Mouse (Mus musculus) cerebellum, adult 9-10 months (tissue): ENCODE data around the gene Olfr314.
"Not testable (repeated sequence)": the region's sequence is repeated elsewhere in the genome, so short reads cannot be mapped to it uniquely, and the experiment has no call there.

Experiments used
- DNase-seq: peaks from one replicate; pipeline ENCODE4 v3.0.0; 2022

Olfr314 gene

DNA sequence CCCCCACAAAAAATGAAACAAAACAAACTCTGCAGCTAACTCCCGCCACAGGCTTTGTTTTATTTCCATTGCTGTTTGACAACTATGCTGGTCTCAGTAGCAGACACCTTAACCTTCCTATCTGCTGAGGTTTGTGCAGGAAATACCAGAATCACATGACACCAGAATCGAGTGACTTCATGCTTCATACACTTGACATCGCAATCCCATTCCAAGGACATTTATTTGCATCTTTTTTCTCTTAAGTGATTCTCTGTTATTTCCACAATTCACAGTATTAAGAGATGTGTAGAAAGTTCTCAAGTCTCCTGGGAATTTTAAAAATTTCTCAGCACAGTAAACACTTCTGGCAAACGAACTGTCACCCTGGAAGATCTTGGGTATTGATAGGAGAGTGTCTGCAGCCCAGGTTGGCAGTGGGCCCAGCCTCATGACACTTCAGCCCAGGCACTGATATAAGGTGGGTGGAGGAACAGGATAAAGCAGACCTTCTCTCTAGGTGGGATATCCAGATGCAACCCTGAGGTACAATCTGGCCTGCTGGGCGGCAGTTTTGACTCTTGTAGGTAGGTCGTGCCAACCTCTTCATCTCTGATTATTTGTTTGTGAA, at the start of gene Olfr314:
TSS of gene Olfr314 (plus strand) at position 473 of the 610 bp plus-strand sequence.
- DNase-seq, result no peak

DNA sequence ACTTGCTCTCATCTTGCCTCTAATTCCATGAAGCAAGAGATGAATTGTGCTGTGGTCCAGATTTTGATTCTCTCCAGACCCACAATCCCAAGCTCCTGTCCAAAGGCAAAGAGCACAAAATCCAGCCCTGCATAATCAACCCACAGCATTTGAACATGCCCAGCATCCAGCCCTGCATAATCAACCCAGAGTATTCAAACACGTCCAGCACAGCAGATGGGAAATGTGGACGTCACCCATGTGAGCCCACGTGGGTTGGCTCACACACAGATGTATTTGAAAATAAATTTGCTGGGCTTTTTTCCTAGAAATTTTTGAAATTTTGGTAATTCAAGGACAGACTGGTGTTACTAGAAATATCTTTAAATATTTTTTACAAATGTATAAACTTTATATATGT, 49.4 kb upstream of the Olfr314 start:
- no peak for DNase-seq

DNA sequence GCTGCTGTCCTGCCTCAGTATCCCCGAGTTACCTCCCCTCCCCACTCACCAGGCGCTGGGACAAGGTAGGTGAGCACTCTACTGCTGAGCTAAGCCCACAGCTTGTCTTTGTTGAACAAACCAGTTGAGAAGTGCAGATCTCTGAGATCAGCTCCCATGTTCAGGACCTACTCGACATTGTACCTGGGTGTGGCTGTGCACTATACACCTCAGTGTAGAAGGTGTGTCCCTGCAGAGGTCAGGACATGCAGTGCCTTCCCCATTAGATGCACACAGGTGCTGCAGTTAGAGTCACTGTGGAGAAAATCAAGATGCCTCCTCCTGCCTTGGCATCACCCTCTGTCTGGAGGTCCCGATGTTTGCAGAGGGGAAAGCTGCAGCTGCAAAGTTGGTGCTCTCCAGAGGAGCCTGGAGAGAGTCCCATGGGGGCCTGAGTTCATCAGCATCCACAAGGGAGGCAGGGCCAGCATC, 43.9 kb upstream of the Olfr314 start, which contains the start of gene Olfr317:
TSS of gene Olfr317 (minus strand) at position 421 of the 471 bp plus-strand sequence.
- no peak for DNase-seq

DNA sequence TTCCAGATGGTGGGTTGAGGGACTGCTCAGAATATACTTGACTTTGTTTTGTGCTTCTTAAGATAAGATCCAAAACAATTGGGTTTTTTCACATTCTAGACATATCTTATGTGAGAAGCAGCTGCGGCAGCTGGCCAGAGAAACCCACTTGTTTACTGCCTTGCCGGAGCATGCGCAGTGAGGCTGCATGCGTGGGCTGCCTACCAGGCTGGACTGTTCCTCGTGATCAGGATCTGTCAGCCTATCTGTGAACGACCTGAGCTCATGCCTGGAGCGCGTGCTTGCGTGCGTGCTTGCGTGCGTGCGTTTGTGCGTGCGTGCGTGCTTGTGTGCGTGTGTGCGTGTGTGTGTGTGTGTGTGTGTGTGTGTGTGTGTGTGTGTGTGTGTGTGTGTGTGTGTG, 31.7 kb upstream of the Olfr314 start:
- not testable (repeated sequence) for DNase-seq

DNA sequence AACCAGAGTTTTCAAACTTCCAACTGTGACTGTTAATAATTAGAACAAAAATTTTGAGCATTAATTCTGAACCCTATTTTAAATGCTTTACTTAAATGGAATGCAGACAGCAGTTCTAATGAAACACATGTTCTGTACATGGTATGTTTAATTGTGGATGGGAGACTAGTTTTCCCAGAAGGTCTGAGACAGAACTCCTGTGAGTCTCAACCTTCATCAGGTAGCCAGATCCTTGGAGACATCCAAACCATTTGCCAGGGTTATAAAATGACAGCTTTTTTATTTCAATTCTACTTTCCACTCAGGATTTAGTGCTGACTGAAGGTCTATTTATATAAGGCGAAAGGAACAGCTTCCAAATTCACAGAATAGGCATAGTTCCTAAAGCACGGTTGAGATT, 30.3 kb upstream of the Olfr314 start, which contains the start of gene Olfr316:
TSS of gene Olfr316 (plus strand) at position 301 of the 400 bp plus-strand sequence.
- DNase-seq, result no peak

DNA sequence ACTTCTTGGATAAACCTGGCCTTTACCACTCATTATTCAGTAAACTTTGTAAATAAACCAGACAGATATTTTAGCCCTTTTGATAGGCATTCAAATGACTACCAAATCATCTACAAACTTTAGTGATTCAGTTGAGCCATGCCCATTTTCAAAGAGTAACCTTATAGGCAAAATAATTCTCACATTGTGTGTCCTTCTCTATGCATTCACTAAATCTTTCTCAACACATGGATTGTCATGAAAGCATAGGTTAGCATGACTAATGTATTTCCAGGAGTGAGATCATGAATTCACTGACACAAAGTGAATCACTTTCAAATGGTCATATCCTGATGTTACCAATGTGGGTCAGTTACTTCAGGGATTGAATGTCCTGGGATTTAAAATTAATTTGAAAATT, 9.9 kb upstream of the Olfr314 start, which contains the start of gene Olfr315:
TSS of gene Olfr315 (plus strand) at position 301 of the 400 bp plus-strand sequence.
- no peak for DNase-seq

DNA sequence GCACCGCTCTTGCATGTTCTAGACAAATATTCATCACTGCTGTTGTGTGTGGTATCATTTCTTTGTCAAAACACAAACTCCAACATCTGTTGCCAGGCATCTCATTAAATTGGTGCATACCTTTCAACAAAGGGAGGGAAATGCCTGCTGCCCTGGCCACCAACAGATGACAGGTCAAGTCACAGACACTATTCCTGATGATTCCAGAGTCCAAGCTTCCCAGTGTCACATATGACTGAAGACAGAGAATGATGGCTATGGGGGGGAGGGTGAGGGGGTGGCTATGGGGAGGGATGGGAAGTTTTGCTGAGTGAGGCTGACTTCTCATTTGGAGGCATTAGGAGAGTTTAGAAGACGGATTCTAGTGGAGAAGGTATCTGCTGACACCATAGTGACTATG, 1.4 kb downstream of the Olfr314 start:
- DNase-seq, result no peak

DNA sequence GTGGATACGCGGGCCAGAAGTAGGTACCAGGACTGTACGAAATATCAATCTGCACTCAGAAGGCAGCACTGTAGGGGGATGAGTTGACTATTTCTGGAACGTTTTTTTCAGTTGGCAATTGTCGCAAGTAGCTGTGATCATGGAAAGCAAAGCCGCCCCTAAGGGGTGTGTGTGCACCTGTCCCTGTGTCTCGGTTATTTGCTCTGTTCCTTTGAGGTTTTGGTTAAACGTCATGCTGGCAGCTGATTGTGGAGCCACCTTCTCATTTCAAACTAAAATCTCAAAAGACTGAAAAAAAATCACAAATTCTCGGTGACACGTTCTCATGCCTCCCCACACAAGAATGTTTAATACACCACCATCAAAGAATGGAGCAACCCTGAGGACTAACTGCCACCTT, 4.9 kb downstream of the Olfr314 start:
- no peak for DNase-seq

DNA sequence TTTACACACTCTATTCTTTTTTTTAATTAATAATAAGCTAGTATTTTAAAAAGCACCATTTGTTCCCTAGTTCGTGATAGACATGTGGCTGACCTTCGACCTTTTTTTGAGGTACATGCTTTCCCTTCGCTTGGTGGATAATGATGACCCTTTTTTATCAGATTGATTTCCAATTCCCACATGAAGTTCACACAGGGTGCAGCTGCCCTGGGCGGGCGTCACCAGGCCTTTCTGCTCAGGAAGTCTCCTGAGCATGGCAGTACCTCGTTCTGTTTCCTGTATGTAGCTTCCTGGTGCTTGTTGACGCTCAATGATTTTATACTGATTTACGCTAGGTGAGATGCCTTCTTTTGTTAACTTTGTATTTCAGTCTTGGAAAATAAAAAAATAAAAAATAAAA, 5.6 kb downstream of the Olfr314 start:
- DNase-seq, result no peak

DNA sequence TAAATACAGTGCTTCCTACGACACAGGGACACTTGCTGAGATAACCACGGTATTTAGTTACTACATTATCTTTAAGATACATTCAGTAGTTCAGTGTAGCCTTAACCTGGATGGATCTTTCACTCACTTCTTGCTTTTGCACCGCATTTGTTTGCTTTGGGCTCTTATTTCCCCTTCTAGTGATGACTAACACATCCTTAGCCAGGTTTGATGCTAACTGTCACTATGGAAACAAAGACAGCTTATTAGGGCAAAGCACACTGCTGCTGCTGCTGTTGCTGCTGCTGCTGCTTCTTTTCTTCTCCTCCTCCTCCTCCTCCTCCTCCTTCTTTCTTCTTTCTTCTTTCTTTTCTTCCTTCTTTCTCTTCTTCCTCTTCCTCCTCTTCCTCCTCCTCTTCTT, 6.8 kb downstream of the Olfr314 start:
- DNase-seq, result no peak

DNA sequence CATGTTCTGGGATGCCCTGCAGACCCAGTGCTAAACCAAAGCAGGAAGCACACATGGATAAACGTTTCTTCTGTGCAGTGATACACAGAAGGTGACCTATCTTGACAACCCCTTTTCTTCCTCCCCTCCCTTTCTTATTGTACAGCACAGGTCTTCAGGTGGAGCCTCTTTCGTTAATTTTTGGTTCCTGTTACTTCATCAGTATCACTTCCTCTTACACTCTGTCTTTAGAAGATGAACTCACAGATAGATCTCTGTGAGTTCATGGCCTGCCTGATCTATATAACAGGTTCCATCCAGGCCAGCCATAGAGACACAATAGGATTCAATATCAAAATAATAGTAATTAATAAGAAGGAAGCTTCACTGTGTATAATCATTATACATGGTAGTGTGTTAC, 7.3 kb downstream of the Olfr314 start:
- DNase-seq, result no peak

DNA sequence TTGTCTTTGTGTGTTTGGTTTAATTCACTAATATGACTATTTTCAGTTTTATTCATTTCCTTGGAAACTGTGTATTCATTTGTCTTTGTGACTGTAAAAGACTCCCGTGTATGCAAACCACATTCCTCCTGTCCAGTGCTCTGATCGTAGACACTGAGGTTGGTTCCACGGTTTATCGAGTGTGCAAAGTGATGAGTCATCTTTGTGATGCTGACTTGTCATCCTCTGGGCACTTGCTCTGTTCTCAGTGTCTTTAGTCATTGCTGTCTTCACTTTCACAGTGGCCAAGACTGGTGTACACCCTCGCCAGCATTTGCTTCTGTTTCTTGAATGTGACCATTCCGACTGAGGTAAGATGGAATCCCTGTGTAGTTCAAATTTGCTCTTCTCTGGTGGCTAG, 7.9 kb downstream of the Olfr314 start:
- DNase-seq, result no peak

DNA sequence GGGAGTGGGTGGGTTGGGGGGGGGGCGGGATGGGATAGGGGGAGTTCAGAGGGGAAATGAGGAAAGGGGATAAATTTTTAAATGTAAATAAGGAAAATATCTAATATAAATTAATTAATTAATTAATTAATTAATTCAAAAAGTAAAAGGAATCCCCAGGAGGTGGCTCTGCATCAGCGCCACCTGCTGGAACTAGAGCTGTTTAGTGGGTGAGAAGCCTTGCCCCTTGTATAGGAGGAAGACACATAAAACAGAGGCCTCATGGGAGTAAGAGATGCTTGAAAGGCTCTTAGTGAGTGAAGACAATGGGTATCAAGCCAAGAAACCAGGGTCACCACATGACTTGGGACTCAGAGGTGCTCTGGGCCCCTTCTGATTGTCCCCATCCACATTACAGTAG, 13.1 kb downstream of the Olfr314 start:
- DNase-seq, result no peak

DNA sequence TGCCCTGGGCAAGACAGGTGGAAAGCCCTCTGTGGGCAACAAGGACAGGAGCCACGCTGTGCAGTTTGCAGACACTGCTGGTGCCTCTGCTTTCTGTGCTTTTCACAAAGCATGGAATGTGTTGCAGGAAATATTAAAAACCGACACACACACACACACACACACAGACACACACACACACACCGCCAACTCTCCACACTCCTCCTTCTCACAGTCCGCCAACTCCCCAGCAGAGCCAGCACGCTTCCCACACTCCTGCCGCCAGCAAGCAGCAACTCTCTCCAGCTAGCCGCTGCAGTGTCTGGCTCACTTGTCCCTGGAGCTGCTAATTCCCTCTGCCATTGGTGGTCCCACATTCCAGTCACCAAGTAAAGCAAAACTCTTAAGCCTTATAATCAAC, 14.1 kb downstream of the Olfr314 start:
- no peak for DNase-seq

DNA sequence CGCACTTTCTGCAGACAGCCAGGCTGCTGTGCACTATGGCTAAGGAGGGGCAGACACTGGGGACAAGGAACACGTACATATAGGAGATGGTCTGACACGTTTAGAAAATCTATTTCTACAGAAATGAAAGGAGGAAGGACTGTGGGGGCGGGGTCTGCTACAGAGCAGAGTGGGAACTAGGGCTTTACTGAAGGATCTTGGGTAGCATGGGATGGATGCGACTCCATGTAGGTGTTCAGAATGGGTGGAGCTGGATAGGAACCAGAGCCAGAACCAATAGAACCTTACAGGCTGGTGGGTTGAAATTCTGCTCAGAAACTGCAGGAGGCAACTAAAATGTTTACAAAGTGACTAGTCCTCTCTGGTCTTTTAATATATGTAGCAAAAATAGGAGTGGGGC, 17.0 kb downstream of the Olfr314 start:
- DNase-seq, result no peak

DNA sequence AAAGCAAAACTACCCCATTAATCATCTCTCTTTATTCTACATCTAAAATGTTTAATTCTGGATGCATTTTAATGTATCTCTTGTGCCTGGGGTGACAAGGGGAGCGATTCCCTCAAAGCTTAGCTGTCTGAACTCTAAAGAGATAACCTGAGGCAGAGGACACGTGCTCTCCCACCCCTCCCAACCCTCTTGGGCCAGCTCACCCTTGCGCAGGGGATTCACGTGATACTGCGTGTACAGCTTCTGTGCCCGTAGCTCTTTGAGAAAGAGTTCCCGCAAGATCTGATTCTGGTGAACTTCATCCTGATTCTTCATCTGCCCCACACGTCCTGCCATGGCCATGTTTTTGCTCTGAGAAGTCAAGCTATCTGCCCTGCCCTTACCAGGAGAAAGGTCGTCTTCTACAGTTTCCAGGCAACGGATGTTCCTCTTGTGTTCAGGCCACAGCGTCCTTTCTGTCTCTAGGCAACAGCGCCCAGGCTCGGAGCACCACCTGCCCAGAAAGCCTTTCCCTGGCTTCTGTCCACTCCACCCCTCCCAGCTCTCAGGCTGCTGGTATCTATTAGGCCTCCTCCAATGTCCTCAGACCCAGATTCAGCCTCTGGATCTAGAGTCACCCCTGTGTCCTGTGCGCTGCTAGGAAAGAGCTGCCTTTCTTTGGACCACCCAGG, 18.9 kb downstream of the Olfr314 start, which contains the start of gene Fam183b:
TSS of gene Fam183b (minus strand) at position 403 of the 671 bp plus-strand sequence.
- peak; percentile 12 for DNase-seq

DNA sequence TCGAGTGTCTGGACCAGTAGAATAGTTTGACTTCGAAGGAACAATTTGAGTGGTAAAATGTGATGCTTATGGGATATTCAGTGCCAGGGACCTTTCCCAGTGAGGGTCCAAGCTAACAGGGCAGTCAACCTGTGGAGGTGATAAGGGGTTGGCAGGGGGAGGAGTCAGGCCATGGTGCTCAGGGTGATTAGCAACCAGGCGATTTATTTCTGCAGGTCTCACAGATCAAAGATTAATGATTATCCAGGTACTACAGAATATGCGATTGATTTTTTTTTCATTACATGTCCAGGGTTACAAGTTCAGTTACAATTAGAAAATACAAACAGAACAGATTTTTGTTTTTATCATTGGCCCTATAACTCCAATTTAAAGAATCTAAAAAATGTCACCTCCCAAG, 21.1 kb downstream of the Olfr314 start:
- DNase-seq, result no peak

DNA sequence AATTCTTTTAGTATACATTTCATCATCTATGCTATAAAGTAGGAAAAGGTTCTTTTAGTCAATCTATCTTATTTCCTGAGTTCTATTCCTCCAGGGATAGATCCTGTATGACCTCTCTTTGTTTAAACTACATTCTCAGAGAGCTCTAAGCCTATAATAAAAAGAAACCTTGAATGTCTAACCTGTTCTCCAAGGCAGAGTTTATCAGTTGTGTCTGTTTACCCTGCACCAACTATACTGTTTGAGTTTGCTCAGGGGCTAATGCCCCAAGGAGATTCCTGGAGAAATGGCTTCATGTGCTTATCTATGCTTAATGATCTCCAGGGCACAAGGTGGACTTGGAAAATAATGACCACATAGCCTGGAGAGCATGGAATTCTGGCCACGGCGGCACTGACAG, 21.6 kb downstream of the Olfr314 start:
- DNase-seq, result no peak

DNA sequence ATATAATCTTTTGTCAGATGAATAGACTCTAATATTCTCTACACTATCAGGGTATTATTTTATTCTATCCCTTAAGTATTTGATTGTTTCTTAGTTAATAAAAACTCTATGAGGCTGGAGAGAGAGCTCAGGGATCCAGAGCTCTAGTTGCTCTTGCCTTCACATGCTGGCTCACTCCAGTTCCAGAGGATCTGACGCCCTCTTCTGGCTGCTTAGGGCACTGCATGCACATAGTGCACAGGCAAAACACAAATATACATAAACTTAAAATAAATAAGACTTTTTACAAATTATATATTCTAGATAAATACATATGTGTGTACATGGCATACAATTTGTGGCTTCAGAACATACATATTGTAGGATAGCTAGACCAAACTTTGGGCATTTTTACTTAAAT, 29.2 kb downstream of the Olfr314 start:
- no peak for DNase-seq

DNA sequence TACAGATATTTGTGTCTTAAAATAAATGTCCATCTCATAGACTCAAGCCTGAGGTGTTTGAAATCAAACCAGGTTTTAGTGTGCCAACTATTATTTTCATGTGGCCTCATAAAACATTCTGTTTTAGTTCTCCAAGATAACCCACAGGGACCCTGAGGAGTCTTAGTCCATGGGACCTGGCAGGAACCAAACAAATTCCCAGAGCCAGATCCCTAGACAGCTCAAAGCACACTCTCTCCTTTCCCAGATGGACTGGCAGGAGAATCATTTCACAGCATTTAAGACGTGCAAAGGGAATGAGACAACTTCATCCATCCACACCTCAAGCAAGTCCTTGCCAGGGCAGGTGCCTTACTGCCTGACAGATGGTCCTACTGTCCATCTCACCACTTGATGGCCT, 31.9 kb downstream of the Olfr314 start, which contains the start of gene Olfr313:
TSS of gene Olfr313 (plus strand) at position 301 of the 400 bp plus-strand sequence.
- not testable (repeated sequence) for DNase-seq

DNA sequence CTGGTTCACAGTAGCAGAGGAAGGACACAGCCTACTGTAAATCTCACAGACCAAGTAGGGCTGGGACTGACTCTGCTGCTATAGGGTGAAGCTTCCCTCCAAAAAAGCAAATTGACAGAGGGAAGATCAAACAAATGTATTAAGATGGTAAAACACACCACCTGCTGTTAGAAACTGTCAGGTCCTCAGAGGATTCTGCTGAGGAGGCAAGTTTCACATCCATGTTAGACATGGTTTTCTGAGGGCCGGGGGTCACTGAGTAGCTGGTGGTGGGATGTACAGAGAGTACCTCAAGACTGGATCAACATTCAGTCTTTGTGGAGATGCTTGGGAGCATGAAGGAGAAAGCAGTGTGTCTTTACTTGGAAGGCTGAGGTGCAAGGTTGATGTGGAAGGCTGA, 32.9 kb downstream of the Olfr314 start:
- no peak for DNase-seq

DNA sequence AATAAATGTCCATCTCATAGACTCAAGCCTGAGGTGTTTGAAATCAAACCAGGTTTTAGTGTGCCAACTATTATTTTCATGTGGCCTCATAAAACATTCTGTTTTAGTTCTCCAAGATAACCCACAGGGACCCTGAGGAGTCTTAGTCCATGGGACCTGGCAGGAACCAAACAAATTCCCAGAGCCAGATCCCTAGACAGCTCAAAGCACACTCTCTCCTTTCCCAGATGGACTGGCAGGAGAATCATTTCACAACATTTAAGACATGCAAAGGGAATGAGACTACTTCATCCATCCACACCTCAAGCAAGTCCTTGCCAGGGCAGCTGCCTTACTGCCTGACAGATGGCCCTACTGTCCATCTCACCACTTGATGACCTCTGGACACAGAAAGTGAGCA, 46.2 kb downstream of the Olfr314 start, which contains the start of gene Olfr312:
TSS of gene Olfr312 (plus strand) at position 301 of the 400 bp plus-strand sequence.
- not testable (repeated sequence) for DNase-seq

DNA sequence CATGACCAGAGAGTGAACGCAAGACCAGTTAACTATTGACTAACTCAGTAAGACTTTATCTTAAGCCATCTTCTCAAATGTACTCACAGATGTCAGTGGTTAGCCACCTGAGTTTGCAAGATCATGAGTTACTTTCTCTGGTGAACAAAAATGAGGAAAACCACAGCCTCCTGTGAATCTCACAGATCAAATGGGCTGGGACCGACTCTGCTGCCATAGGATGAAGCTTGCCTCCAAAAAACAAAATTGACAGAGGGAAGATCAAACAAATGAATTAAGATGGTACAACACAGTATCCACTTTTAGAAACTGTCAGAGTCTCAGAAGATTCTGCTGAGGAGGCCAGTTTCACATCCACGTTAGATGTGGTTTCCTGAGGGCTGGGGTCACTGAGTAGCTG, 47.0 kb downstream of the Olfr314 start:
- DNase-seq, result no peak

DNA sequence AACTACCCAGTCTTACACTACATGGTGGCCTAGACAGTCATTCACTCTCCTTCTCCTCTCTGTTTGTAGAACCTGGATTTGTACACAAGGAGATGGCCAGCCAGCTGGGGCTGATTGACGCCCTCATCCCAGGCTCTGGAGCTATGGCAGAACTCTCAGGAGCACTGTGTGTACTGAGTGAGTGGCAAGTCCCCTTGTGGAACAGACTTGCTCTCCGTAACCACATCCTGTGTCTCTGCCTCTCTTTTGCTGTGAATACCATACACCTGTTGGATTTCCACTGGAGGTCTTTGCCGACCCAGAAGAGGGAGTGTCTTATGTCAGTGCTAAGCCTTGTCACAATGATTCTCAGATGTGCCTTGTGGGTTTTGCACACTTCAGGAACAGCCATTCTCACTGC, 49.8 kb downstream of the Olfr314 start:
- not testable (repeated sequence) for DNase-seq
